Mouse (Mus musculus): ENCODE data around the gene Wipf3. TPM values are rescaled to one million over a fixed set of nuclear protein-coding genes. Genes with fewer than 3 reads are reported as not detected.

Gene Wipf3
- total RNA-seq, 2 experiments from 2014 or later: not detected

GRCm38 (mm10) chr6:54471866-54472265 lies 42.5 kb downstream of the Wipf3 start:
- no peak for ATAC-seq (replicated peaks; ENCODE audit: low FRiP score, poor library complexity, severe bottlenecking)

- no peak for ATAC-seq (replicated peaks; ENCODE audit: low FRiP score, poor library complexity, severe bottlenecking)
Observed at GRCm38 (mm10) chr6:54472846-54473715, 43.7 kb downstream of the Wipf3 start.

DNA sequence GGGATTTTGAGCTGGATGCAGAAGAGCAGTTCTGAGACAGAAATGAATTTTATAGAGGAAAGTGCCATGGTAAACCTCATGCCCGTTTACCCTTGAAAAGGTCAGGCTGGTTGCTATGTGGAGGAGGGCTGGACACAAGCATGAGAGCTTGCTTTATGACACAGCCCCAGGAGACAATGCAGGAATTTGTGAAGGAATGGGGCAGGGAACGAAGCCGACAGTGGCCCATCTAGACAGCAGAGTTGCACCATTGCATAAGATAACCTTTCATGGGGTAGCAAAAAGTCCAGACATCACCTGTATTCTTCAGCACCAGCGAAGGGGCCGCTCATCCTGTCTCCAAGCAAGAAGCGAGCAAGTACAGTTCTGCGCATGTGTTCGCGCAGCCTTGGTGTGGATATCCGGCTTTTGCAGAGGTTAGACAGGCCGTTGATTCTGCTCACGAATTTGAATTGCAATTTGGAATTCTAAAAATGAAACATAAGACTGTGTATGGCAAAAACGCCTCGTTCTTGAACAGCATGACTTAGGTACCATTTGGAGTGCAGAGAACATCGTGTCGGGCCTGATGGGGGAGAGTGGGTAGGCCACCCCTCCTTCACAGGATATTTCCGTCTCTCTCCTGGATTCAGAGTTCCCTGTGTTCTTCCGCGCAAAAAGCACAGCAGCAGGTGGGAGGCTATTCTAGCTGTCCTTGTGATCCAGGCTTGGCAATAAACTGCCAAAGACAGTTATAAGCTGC lies 46.7 kb downstream of the Wipf3 start:
- ATAC-seq (replicated peaks; ENCODE audit: low FRiP score, poor library complexity, severe bottlenecking): no peak

GRCm38 (mm10) chr6:54478646-54479324 lies 49.4 kb downstream of the Wipf3 start:
- no peak for ATAC-seq (replicated peaks; ENCODE audit: low FRiP score, poor library complexity, severe bottlenecking)

GRCm38 (mm10) chr6:54481390-54482112 lies 52.1 kb downstream of the Wipf3 start:
- no peak for ATAC-seq (replicated peaks; ENCODE audit: low FRiP score, poor library complexity, severe bottlenecking)

DNA sequence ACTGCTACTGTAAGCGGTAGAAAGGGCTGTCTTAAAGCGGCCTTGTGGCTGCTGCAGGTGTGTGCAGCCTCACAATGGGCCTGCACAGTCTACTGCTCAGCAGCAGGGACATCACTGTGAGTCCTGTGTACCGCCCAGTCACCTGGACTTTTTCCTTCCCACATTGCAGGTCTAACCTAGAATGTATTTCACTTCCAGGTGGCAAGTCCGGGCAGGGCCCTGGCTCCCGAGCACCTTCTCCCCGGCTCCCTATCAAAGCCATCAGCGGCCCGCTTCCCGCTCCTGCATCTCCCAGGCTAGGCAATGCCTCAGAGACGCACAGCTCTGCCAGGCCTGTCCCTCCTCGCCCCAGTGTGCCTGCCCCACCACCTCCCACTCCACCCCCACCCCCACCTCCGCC lies 55.6 kb downstream of the Wipf3 start:
- ATAC-seq (replicated peaks; ENCODE audit: low FRiP score, poor library complexity, severe bottlenecking): no peak

DNA sequence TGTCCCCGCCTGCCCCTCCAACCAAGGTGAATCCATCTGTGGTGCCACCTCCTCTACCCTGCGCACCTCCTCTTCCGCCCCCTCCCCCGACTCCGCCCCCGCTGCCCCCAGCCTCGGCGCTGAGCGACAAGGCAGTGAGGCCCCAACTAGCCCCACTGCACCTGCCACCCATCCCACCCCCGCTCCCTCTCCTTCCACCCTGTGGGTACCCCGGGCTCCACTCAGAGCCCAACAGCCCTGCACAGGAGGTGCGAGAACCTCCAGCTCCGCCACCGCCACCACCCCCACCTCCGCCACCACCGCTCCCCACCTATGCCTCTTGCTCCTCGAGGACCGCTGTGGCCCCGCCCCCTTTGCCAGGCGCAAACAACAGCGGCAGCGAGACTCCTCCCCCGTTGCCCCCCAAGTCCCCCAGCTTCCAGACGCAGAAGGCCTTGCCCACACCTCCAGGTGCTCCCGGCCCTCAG lies 56.1 kb downstream of the Wipf3 start:
- no peak for ATAC-seq (replicated peaks; ENCODE audit: low FRiP score, poor library complexity, severe bottlenecking)

DNA sequence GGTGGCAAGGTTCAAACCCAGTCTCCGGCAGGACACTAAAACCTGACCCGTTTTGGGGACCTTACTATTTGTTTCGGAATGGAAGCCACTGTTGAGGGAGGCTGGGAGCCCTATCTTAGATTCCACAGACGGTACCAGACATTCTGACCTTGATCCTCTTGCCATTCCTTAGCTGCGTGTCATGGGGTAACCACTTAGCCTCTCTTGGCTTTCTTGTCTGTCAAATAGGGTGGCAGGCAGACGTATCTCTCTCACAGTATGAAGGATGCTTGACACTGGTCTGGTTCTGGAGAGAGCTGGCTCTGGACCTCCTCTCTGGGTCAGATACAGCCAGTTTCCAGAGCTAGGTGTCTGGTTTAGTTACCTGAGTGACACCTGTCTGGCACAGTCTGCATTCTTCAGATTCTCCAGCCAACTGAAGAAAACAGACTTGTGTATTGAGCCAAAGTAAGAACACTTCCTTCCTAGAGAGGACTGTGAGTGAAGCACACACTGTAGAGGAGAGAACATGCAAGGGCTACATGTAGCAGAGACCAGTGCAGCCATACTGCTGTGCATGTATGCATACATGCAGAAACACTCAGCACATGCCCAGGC lies 56.7 kb downstream of the Wipf3 start:
- no peak for ATAC-seq (replicated peaks; ENCODE audit: low FRiP score, poor library complexity, severe bottlenecking)

- no peak for ATAC-seq (replicated peaks; ENCODE audit: low FRiP score, poor library complexity, severe bottlenecking)
Observed at GRCm38 (mm10) chr6:54491074-54491473, 61.7 kb downstream of the Wipf3 start.

- no peak for ATAC-seq (replicated peaks; ENCODE audit: low FRiP score, poor library complexity, severe bottlenecking)
Observed at GRCm38 (mm10) chr6:54494097-54494496, 64.7 kb downstream of the Wipf3 start.

GRCm38 (mm10) chr6:54494612-54495398 lies 65.4 kb downstream of the Wipf3 start:
- no peak for ATAC-seq (replicated peaks; ENCODE audit: low FRiP score, poor library complexity, severe bottlenecking)

DNA sequence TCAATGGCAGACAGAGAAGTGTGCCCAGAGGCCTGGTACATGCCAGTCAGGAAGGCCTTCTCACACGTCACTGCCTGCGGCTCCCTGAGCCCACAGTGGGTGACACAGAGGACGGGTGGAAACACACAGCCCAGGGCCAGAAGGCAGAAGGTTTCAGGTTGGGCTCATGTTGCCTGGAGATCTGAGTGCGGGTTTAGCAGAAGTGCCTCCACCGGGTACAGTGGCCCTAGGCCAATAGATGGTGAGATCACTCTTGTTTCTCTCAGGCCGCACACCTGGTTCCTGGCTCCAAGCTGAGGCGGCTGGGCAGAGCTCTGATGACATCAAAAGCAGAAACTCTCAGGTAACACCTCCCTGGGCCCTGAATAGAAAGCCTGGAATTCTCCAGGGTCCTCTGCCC lies 66.8 kb downstream of the Wipf3 start:
- ATAC-seq (replicated peaks; ENCODE audit: low FRiP score, poor library complexity, severe bottlenecking): no peak

DNA sequence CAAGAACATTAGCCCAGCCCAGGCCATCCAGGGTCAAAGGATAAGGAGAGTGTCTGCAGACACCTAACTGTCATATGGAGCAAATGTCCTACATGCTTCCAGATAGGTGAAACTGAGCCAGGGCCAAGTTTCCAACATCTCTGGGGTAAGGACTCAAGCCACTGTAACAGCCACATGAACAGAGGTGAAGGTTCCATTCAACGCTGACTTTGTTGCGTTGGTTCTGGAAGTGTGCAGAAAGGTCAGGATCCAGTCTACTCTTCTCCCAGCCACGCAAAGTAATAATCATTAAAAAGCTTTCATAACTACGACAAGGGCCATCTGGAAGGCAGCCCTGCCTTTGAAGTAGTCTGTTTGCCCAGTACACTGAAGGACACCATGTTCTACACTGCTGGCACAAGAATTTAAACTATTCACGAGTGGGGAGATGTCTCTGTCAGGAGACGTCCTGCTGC lies 73.3 kb downstream of the Wipf3 start:
- no peak for ATAC-seq (replicated peaks; ENCODE audit: low FRiP score, poor library complexity, severe bottlenecking)

DNA sequence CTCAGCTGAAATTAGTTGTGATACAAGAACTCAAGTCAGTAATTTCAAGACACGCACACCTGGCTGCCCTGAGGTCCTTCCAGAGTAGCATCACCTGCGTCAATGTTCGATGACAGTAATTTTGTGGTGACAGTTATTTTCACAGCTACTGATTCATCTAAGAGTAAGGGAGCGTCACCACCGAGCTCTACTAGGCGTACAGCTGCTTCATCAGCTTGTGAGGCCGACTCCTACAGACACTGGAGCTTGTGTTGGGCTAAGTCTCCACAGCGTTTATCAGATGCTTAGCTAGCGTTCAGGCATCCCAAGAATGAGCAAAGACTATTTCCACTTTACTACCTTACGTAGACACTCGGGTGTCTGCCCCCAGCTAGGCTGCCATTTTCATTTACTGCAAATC lies 76.9 kb downstream of the Wipf3 start:
- no peak for ATAC-seq (replicated peaks; ENCODE audit: low FRiP score, poor library complexity, severe bottlenecking)

DNA sequence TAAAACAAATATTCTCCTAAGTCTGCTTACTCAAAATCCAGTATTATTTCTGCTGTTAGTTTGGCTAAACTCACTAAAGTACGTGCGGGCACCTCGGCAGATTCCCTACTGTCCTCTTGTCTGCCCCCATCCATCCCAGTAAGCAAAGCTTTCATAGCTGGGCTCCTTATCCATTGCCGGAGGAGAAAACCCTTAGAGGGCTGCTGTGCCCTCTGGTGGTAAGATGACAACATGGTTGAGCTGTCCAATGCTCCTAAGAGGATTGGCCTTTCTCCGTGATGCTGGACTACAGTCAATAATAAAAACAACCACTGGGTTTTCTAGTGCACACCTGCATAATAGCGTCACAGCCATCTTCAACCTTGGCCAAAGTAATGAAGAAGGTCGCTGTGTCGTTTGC lies 77.6 kb downstream of the Wipf3 start:
- ATAC-seq (replicated peaks; ENCODE audit: low FRiP score, poor library complexity, severe bottlenecking): no peak

- no peak for ATAC-seq (replicated peaks; ENCODE audit: low FRiP score, poor library complexity, severe bottlenecking)
Observed at GRCm38 (mm10) chr6:54507808-54508207, 78.4 kb downstream of the Wipf3 start.

- ATAC-seq (replicated peaks; ENCODE audit: low FRiP score, poor library complexity, severe bottlenecking): no peak
Observed at GRCm38 (mm10) chr6:54508256-54508793, 78.9 kb downstream of the Wipf3 start.

- ATAC-seq (replicated peaks; ENCODE audit: low FRiP score, poor library complexity, severe bottlenecking): no peak
Observed at GRCm38 (mm10) chr6:54509264-54509663, 79.9 kb downstream of the Wipf3 start.
